Mouse (Mus musculus) lung, embryonic 16.5 days (tissue): ENCODE measurements around the gene Neu2. TPM values are rescaled to one million over a fixed set of nuclear protein-coding genes. Genes with fewer than 3 reads are reported as not detected.

Experiments
- ATAC-seq: fragments of 200-750 bp; cut with Nextera tagmentation; 2 replicates; pipeline ENCODE4 v1.8.0; 2017; ENCODE audit warnings: low read depth, mild to moderate bottlenecking, moderate library complexity
- H3K27ac ChIP-seq: fragments of 300-500 bp; sonication (generic); 2 replicates; pipeline ENCODE4 v1.5.1; 2014; ENCODE audit warnings: mild to moderate bottlenecking, control low read depth, low read length
- H3K27me3 ChIP-seq: fragments of 300-500 bp; sonication (generic); 2 replicates; pipeline ENCODE4 v1.6.1; 2014; ENCODE audit warnings: low read depth, low read length, mixed read lengths; ENCODE audit not compliant: control insufficient read depth, insufficient read depth
- H3K36me3 ChIP-seq: fragments of 300-500 bp; sonication (generic); 2 replicates; pipeline ENCODE4 v1.6.1; 2014; ENCODE audit warnings: low read length; ENCODE audit not compliant: control insufficient read depth, insufficient read depth
- H3K4me1 ChIP-seq: fragments of 300-500 bp; sonication (generic); replicated peaks from 2 replicates; pipeline ENCODE4 v1.6.1; 2014; ENCODE audit warnings: low read length, mixed read lengths; ENCODE audit not compliant: control insufficient read depth, insufficient read depth
- H3K4me2 ChIP-seq: fragments of 300-500 bp; sonication (generic); 2 replicates; pipeline ENCODE4 v1.6.1; 2014; ENCODE audit warnings: low read depth, low read length, control low read depth
- H3K4me3 ChIP-seq: fragments of 300-500 bp; sonication (generic); 2 replicates; pipeline ENCODE4 v1.5.1; 2014; ENCODE audit warnings: mild to moderate bottlenecking, low read length, control low read depth
- H3K9ac ChIP-seq: fragments of 300-500 bp; sonication (generic); 2 replicates; pipeline ENCODE4 v1.6.1; 2014; ENCODE audit warnings: low read length, control low read depth
- H3K9me3 ChIP-seq: fragments of 300-500 bp; sonication (generic); 2 replicates; pipeline ENCODE4 v1.6.1; 2016; ENCODE audit warnings: low read length; ENCODE audit not compliant: control insufficient read depth
- WGBS: fragments of 180-500 bp; shearing (Covaris S2); extraction: QIAGEN DNeasy Blood & Tissue Kit; methylation state at CpG from one replicate; pipeline ENCODE4 v1.1.7; 2014; 5-methylcytosine and 5-hydroxymethylcytosine counted together
- polyA plus RNA-seq: library from polyadenylated mRNA; unstranded; fragments of >200 nt; fragmentation: Nextera tagmentation; extraction: Ambion mirVana; gene quantifications from 2 replicates; pipeline ENCODE4 v1.2.1, GENCODE M21; 2015

Gene Neu2
- polyA plus RNA-seq, 1 experiment from 2014 or later: 5.4 TPM

- 0 out of 2 replicates have a peak, but pooled peaks cover 2% of the 10 kb centered on the region for H3K4me1 ChIP-seq
- peak within 1 kb of the TSS; percentile 75 for H3K27ac ChIP-seq
- H3K9ac ChIP-seq: peak within 1 kb of the TSS; percentile 64
- peak within 1 kb of the TSS; percentile 46 for H3K4me3 ChIP-seq
- 68% methylated on average over 12 of the region's 12 CpGs for WGBS
- no peaks in the 10 kb centered on the region for H3K9me3 ChIP-seq
- no peaks in the 10 kb centered on the region for H3K27me3 ChIP-seq
- ATAC-seq: peak; percentile 54
- no peaks in the 10 kb centered on the region for H3K36me3 ChIP-seq
- peak within 1 kb of the TSS; percentile 46 for H3K4me2 ChIP-seq
These were observed 110.6 kb downstream of the Neu2 start, which contains the start of gene Inpp5d for GRCm38 (mm10) chr1:87620211-87620668. Gene Inpp5d (plus strand): TSS chr1:87620312.

- ATAC-seq: no peak; the same call in 1 of the 2 replicates
These were observed 111.0 kb downstream of the Neu2 start for GRCm38 (mm10) chr1:87620693-87621092.

GRCm38 (mm10) chr1:87621146-87621857 is 111.6 kb downstream of the Neu2 start:
- H3K9me3 ChIP-seq: no peaks in the 10 kb centered on the region
- H3K4me3 ChIP-seq: peak overlapping the region; percentile 46
- peak overlapping the region; percentile 64; the same call in 1 of the 2 replicates for H3K9ac ChIP-seq
- no peaks in the 10 kb centered on the region for H3K27me3 ChIP-seq
- H3K4me2 ChIP-seq: peak overlapping the region; percentile 46
- no peaks in the 10 kb centered on the region for H3K36me3 ChIP-seq
- H3K27ac ChIP-seq: peak overlapping the region; percentile 75
- WGBS: 70% methylated on average over 9 of the region's 9 CpGs
- 0 out of 2 replicates have a peak, but pooled peaks cover 2% of the 10 kb centered on the region for H3K4me1 ChIP-seq
- peak; percentile 23; the same call in 1 of the 2 replicates for ATAC-seq

More at GRCm38 (mm10) chr1:87620693-87621092, 111.0 kb downstream of the Neu2 start:
- Histone ChIP-seq H3K4me3 (peak overlapping the region; percentile 46), H3K4me2 (peak overlapping the region; percentile 46), H3K27me3 (no peaks in the 10 kb centered on the region), H3K9me3 (no peaks in the 10 kb centered on the region), H3K36me3 (no peaks in the 10 kb centered on the region), H3K27ac (peak overlapping the region; percentile 75), H3K9ac (peak overlapping the region; percentile 64), H3K4me1 (0 out of 2 replicates have a peak, but pooled peaks cover 2% of the 10 kb centered on the region)
- WGBS: 59% methylated on average over 6 of the region's 6 CpGs

- Histone ChIP-seq H3K4me1 (peaks cover 5% of the 10 kb centered on the region; the same call in 1 of the 2 replicates), H3K36me3 (no peaks in the 10 kb centered on the region), H3K9ac (no peak overlapping the region), H3K27ac (no peak overlapping the region), H3K27me3 (no peaks in the 10 kb centered on the region), H3K9me3 (no peaks in the 10 kb centered on the region), H3K4me3 (peak overlapping the region; percentile 46), H3K4me2 (peak overlapping the region; percentile 46)
- ATAC-seq: no peak
- 45% methylated on average over 3 of the region's 3 CpGs for WGBS
These were observed 112.2 kb downstream of the Neu2 start for GRCm38 (mm10) chr1:87621858-87622279.

- H3K36me3 ChIP-seq: no peaks in the 10 kb centered on the region
- H3K9ac ChIP-seq: no peak overlapping the region
- H3K4me2 ChIP-seq: no peak overlapping the region
- no peak overlapping the region for H3K4me3 ChIP-seq
- ATAC-seq: no peak
- H3K27me3 ChIP-seq: no peaks in the 10 kb centered on the region
- H3K4me1 ChIP-seq: peaks cover 5% of the 10 kb centered on the region; the same call in 1 of the 2 replicates
- H3K27ac ChIP-seq: no peak overlapping the region
- H3K9me3 ChIP-seq: no peaks in the 10 kb centered on the region
- WGBS: 47% methylated on average over 1 of the region's 1 CpGs
These were observed 114.4 kb downstream of the Neu2 start for GRCm38 (mm10) chr1:87623977-87624666.

- no peak for ATAC-seq
- Histone ChIP-seq H3K4me2 (no peak overlapping the region), H3K9ac (no peak overlapping the region), H3K36me3 (no peaks in the 10 kb centered on the region), H3K4me1 (peaks cover 5% of the 10 kb centered on the region; the same call in 1 of the 2 replicates), H3K27me3 (no peaks in the 10 kb centered on the region), H3K27ac (no peak overlapping the region), H3K4me3 (no peak overlapping the region), H3K9me3 (no peaks in the 10 kb centered on the region)
- 80% methylated on average over 2 of the region's 2 CpGs for WGBS
These were observed 115.1 kb downstream of the Neu2 start for GRCm38 (mm10) chr1:87624826-87625225.

GRCm38 (mm10) chr1:87625254-87626025 is 115.8 kb downstream of the Neu2 start:
- no peak for ATAC-seq

GRCm38 (mm10) chr1:87626344-87626743 is 116.7 kb downstream of the Neu2 start:
- Histone ChIP-seq H3K9ac (no peak overlapping the region), H3K4me3 (no peak overlapping the region), H3K4me2 (no peak overlapping the region), H3K9me3 (no peaks in the 10 kb centered on the region), H3K27me3 (no peaks in the 10 kb centered on the region), H3K27ac (no peak overlapping the region), H3K4me1 (peaks cover 5% of the 10 kb centered on the region; the same call in 1 of the 2 replicates), H3K36me3 (no peaks in the 10 kb centered on the region)
- ATAC-seq: peak; percentile 76
- 41% methylated on average over 2 of the region's 2 CpGs for WGBS

More at GRCm38 (mm10) chr1:87625254-87626025, 115.8 kb downstream of the Neu2 start:
- Histone ChIP-seq H3K4me3 (no peak overlapping the region), H3K27me3 (no peaks in the 10 kb centered on the region), H3K9me3 (no peaks in the 10 kb centered on the region), H3K4me1 (peaks cover 5% of the 10 kb centered on the region; the same call in 1 of the 2 replicates), H3K4me2 (no peak overlapping the region), H3K27ac (0 out of 2 replicates have a peak overlapping the region, but pooled peaks have one; percentile 17), H3K9ac (no peak overlapping the region), H3K36me3 (no peaks in the 10 kb centered on the region)
- WGBS: 69% methylated on average over 6 of the region's 6 CpGs
